Mouse (Mus musculus): Measurements from ENCODE around the gene Gpr137b.
"Not testable (repeated sequence)": the region's sequence is repeated elsewhere in the genome, so short reads cannot be mapped to it uniquely, and the experiment has no call there.

- TF ChIP-seq CTCF, EP300 (IDR thresholded peaks at IDR 0.05; ENCODE audit: low read depth): not testable (repeated sequence)
Measured at GRCm38 (mm10) chr13:13416007-13416337, 22.2 kb upstream of the Gpr137b start.
